Mouse (Mus musculus) ES-E14 (cell line): ENCODE data around the gene Rbms1. TPM values are rescaled to one million over a fixed set of nuclear protein-coding genes. Genes with fewer than 3 reads are reported as not detected.

Source experiments
- DNase-seq: peaks from one replicate; pipeline ENCODE4 v3.0.0-alpha.2; 2013; ENCODE audit warnings: low read depth, low spot score
- H3K27ac ChIP-seq: 2 replicates; pipeline ENCODE4 v1.5.1; 2012; ENCODE audit warnings: low read depth, mild to moderate bottlenecking, low read length, moderate library complexity, mixed read lengths; ENCODE audit not compliant: poor library complexity, insufficient read depth, severe bottlenecking
- H3K36me3 ChIP-seq: 2 replicates; pipeline ENCODE4 v1.6.1; 2012; ENCODE audit warnings: mild to moderate bottlenecking, low read length, moderate library complexity, mixed read lengths; ENCODE audit not compliant: control insufficient read depth, poor library complexity, insufficient read depth, severe bottlenecking
- H3K4me1 ChIP-seq, 2 experiments: fragments of 150-350 bp in 1 of 2; sonication (generic) in 1 of 2; 2 replicates each; pipeline ENCODE4 v1.6.1; 2012; ENCODE audit warnings: low read length in 2 of 2, mild to moderate bottlenecking in 1 of 2, mixed read lengths in 1 of 2; ENCODE audit not compliant: control insufficient read depth in 2 of 2, insufficient read depth in 2 of 2, poor library complexity in 1 of 2
- H3K4me3 ChIP-seq, 2 experiments: fragments of 150-350 bp in 1 of 2; sonication (generic) in 1 of 2; 2 replicates each; pipeline ENCODE4 v1.5.1; 2012; ENCODE audit warnings: low read length in 2 of 2, low read depth in 1 of 2, mild to moderate bottlenecking in 1 of 2, mixed read lengths in 1 of 2; ENCODE audit not compliant: insufficient read depth in 1 of 2, poor library complexity in 1 of 2, severe bottlenecking in 1 of 2
- H3K9ac ChIP-seq: 2 replicates; pipeline ENCODE4 v1.6.1; 2012; ENCODE audit warnings: low read depth, mild to moderate bottlenecking, low read length, mixed read lengths; ENCODE audit not compliant: poor library complexity, insufficient read depth, severe bottlenecking
- H3K9me3 ChIP-seq: fragments of 150-350 bp; sonication (generic); 2 replicates; pipeline ENCODE4 v1.6.1; 2012; ENCODE audit warnings: low read depth, mild to moderate bottlenecking, low read length; ENCODE audit not compliant: control insufficient read depth, insufficient read depth
- CHD2 ChIP-seq: IDR thresholded peaks from 2 replicates; pipeline ENCODE4 v1.6.1; 2014; ENCODE audit warnings: mild to moderate bottlenecking, low read depth, low read length, inconsistent platforms
- HCFC1 ChIP-seq: IDR thresholded peaks from 2 replicates; pipeline ENCODE4 v1.6.1; 2012; ENCODE audit warnings: low read length, inconsistent platforms, borderline replicate concordance; ENCODE audit not compliant: insufficient read depth
- MAFK ChIP-seq: IDR thresholded peaks from 2 replicates; pipeline ENCODE4 v1.6.1; 2014; ENCODE audit warnings: mild to moderate bottlenecking, low read depth, low read length, inconsistent platforms; ENCODE audit not compliant: insufficient read depth
- ZC3H11A ChIP-seq: IDR thresholded peaks from 2 replicates; pipeline ENCODE4 v1.6.1; 2012; ENCODE audit warnings: low read depth, mild to moderate bottlenecking, inconsistent platforms, low read length, borderline replicate concordance
- ZNF384 ChIP-seq: IDR thresholded peaks from 2 replicates; pipeline ENCODE4 v1.6.1; 2012; ENCODE audit warnings: low read depth, low read length, inconsistent platforms
- in situ Hi-C, 2 experiments: fragments of 600-800 bp; cut with MboI; formaldehyde crosslinking; loops; one replicate each; pipeline ENCODE4 v1.15.1; 2025; ENCODE audit warnings: low sequenced_read_pairs in 2 of 2, inconsistent platforms in 1 of 2; ENCODE audit not compliant: unreplicated experiment in 2 of 2
- total RNA-seq: library from RNA; depleted of rRNA; stranded (reverse); fragments of 300-350 nt; gene quantifications from 2 replicates; pipeline ENCODE4 v1.2.3, GENCODE M21; 2012

Gene Rbms1
- total RNA-seq, 1 experiment, result 45.6 TPM

GRCm38 (mm10) chr2:60809441-60809921 lies 153.5 kb downstream of the Rbms1 start:
- no peak for DNase-seq
- TF ChIP-seq CHD2 (no peak), ZC3H11A (no peak), ZNF384 (no peak), MAFK (no peak), HCFC1 (no peak)
- peak overlapping the region; percentile 44; the same call in 1 of the 2 replicates for H3K27ac ChIP-seq
- in situ Hi-C loops, result no loop called here
- H3K4me1 ChIP-seq, result peaks cover 9 to 25% of the 10 kb centered on the region in 2 experiments
- no peak overlapping the region for H3K4me3 ChIP-seq
- H3K9me3 ChIP-seq, result no peaks in the 10 kb centered on the region
- no peaks in the 10 kb centered on the region for H3K36me3 ChIP-seq
- no peak overlapping the region for H3K9ac ChIP-seq

- no peak for TF ChIP-seq ZNF384
- TF ChIP-seq MAFK, result no peak
- TF ChIP-seq HCFC1, result no peak
- TF ChIP-seq CHD2, result no peak
- TF ChIP-seq ZC3H11A, result no peak
- in situ Hi-C loops, result no loop called here
- peaks cover 11 to 25% of the 10 kb centered on the region in 2 experiments for H3K4me1 ChIP-seq
- no peak for DNase-seq
- H3K27ac ChIP-seq, result no peak overlapping the region; the same call in 1 of the 2 replicates
- H3K36me3 ChIP-seq, result no peaks in the 10 kb centered on the region
- 0 out of 2 replicates have a peak overlapping the region, but pooled peaks have one; percentile 20 for H3K9ac ChIP-seq
- no peak overlapping the region for H3K4me3 ChIP-seq
- H3K9me3 ChIP-seq, result no peaks in the 10 kb centered on the region
Observed at GRCm38 (mm10) chr2:60808822-60809221, 154.2 kb downstream of the Rbms1 start.

GRCm38 (mm10) chr2:60807341-60808195 lies 155.4 kb downstream of the Rbms1 start:
- Histone ChIP-seq H3K4me1 (peaks cover 11 to 21% of the 10 kb centered on the region in 2 experiments), H3K9me3 (no peaks in the 10 kb centered on the region), H3K36me3 (no peaks in the 10 kb centered on the region), H3K27ac (no peak overlapping the region; the same call in 1 of the 2 replicates), H3K9ac (peak overlapping the region; percentile 20; the same call in 1 of the 2 replicates), H3K4me3 (no peak overlapping the region)
- no peak for DNase-seq
- TF ChIP-seq HCFC1 (no peak), MAFK (no peak), CHD2 (no peak), ZNF384 (no peak), ZC3H11A (no peak)
- in situ Hi-C loops, result no loop called here

GRCm38 (mm10) chr2:60804763-60805162 lies 158.2 kb downstream of the Rbms1 start:
- DNase-seq, result no peak
- in situ Hi-C loops, result no loop called here
- Histone ChIP-seq H3K27ac (no peak overlapping the region), H3K4me3 (no peak overlapping the region), H3K36me3 (no peaks in the 10 kb centered on the region), H3K4me1 (peaks cover 6 to 15% of the 10 kb centered on the region in 2 experiments; a peak in 3 of 4 replicates), H3K9ac (no peak overlapping the region), H3K9me3 (no peaks in the 10 kb centered on the region)
- TF ChIP-seq ZNF384, result no peak
- TF ChIP-seq MAFK, result no peak
- no peak for TF ChIP-seq CHD2
- no peak for TF ChIP-seq HCFC1
- no peak for TF ChIP-seq ZC3H11A
